Mouse (Mus musculus) mesoderm, embryonic 11.5 days (tissue): ENCODE measurements around the gene 1810037I17Rik.
"Not testable (repeated sequence)": the region's sequence is repeated elsewhere in the genome, so short reads cannot be mapped to it uniquely, and the experiment has no call there.

Experiments
- DNase-seq: peaks from one replicate; pipeline ENCODE4 v3.0.0-alpha.2; 2012; ENCODE audit warnings: low read depth, low spot score

The 1810037I17Rik gene

DNA sequence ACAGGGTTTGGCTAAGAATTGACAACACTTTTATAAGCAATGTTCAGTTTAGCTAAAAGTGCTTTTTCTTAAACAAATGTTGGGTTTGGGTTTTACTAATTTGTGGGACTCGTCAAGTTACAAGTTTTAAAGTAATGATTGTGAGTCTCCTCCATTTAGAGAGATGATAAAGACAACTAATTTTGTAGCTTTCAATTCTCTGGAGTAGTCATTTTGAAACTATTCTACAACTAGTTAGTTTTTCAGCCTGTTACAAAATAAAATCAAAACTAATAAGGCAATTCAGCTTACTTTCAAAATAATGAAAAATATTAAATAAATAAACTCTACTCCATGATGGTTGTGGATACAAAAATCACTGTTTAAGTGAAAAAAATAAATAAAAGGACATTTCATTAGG, 8.5 kb downstream of the 1810037I17Rik start:
- DNase-seq: no peak

- DNase-seq: not testable (repeated sequence)
These were observed 13.2 kb downstream of the 1810037I17Rik start for GRCm38 (mm10) chr3:122937176-122937575.

GRCm38 (mm10) chr3:122939215-122939614, 15.2 kb downstream of the 1810037I17Rik start:
- DNase-seq: peak; percentile 40

DNA sequence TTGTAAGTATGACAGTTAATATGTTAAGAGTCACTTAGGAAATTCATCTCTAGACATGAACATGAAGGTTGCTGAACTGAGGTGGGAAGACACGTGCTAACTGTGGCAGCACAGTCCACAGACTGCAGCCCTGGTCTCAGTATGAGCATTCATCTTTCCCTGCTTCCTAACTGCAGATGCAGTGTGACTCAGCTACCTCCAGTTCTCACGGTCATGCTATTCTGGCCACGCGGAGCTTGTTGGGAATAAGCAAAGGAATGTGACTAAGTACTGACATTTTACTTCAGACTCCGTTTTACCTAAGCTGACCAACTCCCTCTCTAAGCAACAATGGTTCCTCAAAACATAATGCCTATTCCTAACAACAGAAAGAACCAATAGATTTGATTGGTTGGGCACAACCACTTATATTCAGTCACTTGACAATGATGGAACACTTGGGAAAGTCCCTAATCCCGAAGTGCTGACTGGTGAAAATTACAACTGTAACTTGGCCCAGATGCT, 19.4 kb downstream of the 1810037I17Rik start:
- DNase-seq: no peak

DNA sequence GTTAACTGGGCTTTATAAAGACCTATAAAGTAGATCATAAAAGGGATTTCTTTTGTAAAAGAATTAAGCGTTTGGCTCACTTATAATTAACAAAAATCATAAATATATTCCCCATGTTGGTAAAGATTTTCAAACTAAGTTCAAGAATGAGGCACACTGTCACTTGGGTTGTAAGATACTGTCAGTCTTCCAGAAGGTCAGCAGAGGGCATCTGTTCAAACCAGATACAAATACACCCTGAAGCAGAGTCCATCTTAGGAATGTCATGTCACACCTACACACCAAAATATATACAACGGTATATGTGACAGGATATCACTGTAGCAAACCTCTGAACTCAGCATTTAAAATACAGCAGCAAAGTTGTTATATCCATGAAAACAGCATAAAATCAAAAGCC, 26.1 kb downstream of the 1810037I17Rik start:
- DNase-seq: no peak

- DNase-seq: no peak
These were observed 40.3 kb downstream of the 1810037I17Rik start for GRCm38 (mm10) chr3:122964301-122964700.

GRCm38 (mm10) chr3:122968391-122968790, 44.4 kb downstream of the 1810037I17Rik start:
- no peak for DNase-seq

DNA sequence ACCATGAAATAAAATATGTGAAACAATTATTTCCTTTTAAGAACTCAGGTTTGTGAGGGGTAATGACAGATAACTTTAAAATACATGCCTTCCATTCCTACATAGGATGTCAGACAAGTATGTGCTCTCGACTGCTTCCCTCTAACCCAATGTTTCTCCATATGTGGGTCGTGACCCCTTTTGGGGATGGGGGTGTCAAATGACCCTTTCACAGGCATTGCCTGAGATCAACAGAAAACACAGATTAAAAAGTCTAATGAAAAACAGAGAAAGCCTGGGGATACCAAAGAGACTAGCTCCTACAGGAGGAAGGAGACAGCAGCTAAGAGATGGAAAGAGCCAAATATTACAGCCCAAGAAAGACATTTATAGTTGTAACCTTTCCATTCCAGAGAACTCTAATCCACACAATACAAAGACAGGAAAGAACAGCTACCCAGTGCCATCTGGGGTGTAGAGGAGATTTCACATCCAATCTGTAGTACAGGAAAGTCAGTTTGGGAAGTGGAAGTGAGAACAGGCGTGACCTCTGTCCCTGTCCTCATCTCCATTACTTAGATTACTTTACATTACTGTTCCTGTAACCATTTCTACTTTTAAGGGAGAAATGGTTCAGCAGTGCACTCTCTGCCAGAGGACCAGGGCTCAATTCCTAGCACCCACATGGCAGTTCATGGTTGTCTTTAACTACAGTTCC, 48.3 kb downstream of the 1810037I17Rik start:
- peak; percentile 37 for DNase-seq

DNA sequence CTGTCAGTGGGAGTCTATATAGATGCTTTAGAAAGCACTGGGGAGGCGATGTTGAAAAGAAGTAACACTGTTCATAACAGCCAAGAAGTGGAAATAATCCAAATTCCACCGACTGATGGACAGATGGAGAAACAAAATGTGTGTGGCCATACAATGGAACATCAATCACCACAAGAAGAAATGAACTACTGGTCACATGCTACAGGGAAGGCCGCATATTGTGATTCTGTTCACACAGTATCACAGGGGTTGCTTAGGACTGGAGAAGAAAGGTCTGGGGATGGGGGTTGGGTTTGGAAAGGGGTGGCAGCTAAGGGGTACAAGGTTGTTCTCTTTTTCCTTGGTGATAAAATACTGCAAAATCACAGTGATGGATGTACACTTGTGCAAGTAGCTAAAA, 50.8 kb downstream of the 1810037I17Rik start:
- no peak for DNase-seq

DNA sequence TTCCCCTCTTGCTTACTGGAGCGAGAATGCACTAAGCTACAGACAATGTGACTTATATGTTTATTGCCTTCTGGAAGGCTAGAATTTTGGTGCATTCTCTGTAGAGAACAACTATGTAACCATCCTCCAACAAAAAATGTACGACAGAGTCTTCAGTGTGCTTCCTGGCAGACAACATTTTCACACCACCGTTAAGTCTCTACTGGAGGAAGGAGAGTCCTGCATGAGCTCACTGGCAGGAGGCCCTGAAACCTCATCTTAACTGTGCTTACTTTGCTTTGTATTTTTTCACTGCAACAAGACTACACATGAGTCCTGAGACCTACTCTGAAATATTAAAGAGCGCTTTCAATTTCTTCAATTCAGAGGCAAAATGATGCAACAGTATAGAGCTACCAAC, 51.4 kb downstream of the 1810037I17Rik start:
- no peak for DNase-seq
